Mouse (Mus musculus): ENCODE data around the gene Lta. TPM values are rescaled to one million over a fixed set of nuclear protein-coding genes. Genes with fewer than 3 reads are reported as not detected.
"Not testable (repeated sequence)": the region's sequence is repeated elsewhere in the genome, so short reads cannot be mapped to it uniquely, and the experiment has no call there.

The Lta gene
- polyA plus RNA-seq, 1 experiment from 2014 or later: 0.26 TPM

- H3K9ac ChIP-seq: no peak overlapping the region
- 72% methylated on average over 9 of the region's 9 CpGs for WGBS
- H3K4me2 ChIP-seq: no peak overlapping the region
These were observed 31.8 kb upstream of the Lta start for GRCm38 (mm10) chr17:35236996-35237395.

GRCm38 (mm10) chr17:35236390-35236746 lies 31.2 kb upstream of the Lta start:
- H3K4me2 ChIP-seq: peak overlapping the region; percentile 71
- H3K27me3 ChIP-seq (ENCODE audit: insufficient read depth, low read length): no peaks in the 10 kb centered on the region
- ATAC-seq (ENCODE audit: insufficient read depth) (peak; percentile 53), DNase-seq (peak; percentile 97)
- peaks cover 19% of the 10 kb centered on the region; the same call in 1 of the 2 replicates for H3K4me1 ChIP-seq (ENCODE audit: insufficient read depth)
- H3K4me3 ChIP-seq (ENCODE audit: low read depth, low read length): peak overlapping the region; percentile 65
- H3K9ac ChIP-seq: peak overlapping the region; percentile 86
- TF ChIP-seq CTCF (IDR thresholded peaks at IDR 0.05; ENCODE audit: low read depth): peak; percentile 99
- peak overlapping the region; percentile 97 for H3K27ac ChIP-seq (ENCODE audit: low read depth)
- no peaks in the 10 kb centered on the region for H3K9me3 ChIP-seq (ENCODE audit: low read depth, low read length)
- peaks cover 8% of the 10 kb centered on the region; the same call in 1 of the 2 replicates for H3K36me3 ChIP-seq (ENCODE audit: insufficient read depth)
- under 1% methylated on average over 18 of the region's 18 CpGs for WGBS

More at GRCm38 (mm10) chr17:35236996-35237395, 31.8 kb upstream of the Lta start:
- Histone ChIP-seq H3K4me1 (ENCODE audit: insufficient read depth) (peaks cover 19% of the 10 kb centered on the region; the same call in 1 of the 2 replicates), H3K4me3 (ENCODE audit: low read depth, low read length) (no peak overlapping the region), H3K27me3 (ENCODE audit: insufficient read depth, low read length) (no peaks in the 10 kb centered on the region), H3K36me3 (ENCODE audit: insufficient read depth) (peaks cover 7% of the 10 kb centered on the region; the same call in 1 of the 2 replicates), H3K9me3 (ENCODE audit: low read depth, low read length) (no peaks in the 10 kb centered on the region), H3K27ac (ENCODE audit: low read depth) (no peak overlapping the region)
- DNase-seq (no peak), ATAC-seq (ENCODE audit: insufficient read depth) (no peak)
- TF ChIP-seq CTCF (IDR thresholded peaks at IDR 0.05; ENCODE audit: low read depth): no peak

GRCm38 (mm10) chr17:35235614-35236389 lies 30.7 kb upstream of the Lta start, which contains the start of gene Nfkbil1:
Gene Nfkbil1 (minus strand): TSS chr17:35235792.
- Histone ChIP-seq H3K4me2 (peak within 1 kb of the TSS; percentile 71), H3K27me3 (ENCODE audit: insufficient read depth, low read length) (no peaks in the 10 kb centered on the region), H3K9ac (peak within 1 kb of the TSS; percentile 86), H3K4me1 (ENCODE audit: insufficient read depth) (peaks cover 16% of the 10 kb centered on the region; the same call in 1 of the 2 replicates), H3K27ac (ENCODE audit: low read depth) (peak within 1 kb of the TSS; percentile 97), H3K36me3 (ENCODE audit: insufficient read depth) (peaks cover 13% of the 10 kb centered on the region), H3K9me3 (ENCODE audit: low read depth, low read length) (no peaks in the 10 kb centered on the region), H3K4me3 (ENCODE audit: low read depth, low read length) (peak within 1 kb of the TSS; percentile 65)
- no peak for TF ChIP-seq CTCF (IDR thresholded peaks at IDR 0.05; ENCODE audit: low read depth)
- DNase-seq (peak; percentile 97), ATAC-seq (ENCODE audit: insufficient read depth) (peak; percentile 85)
- WGBS: under 1% methylated on average over 35 of the region's 35 CpGs

GRCm38 (mm10) chr17:35234903-35235302 lies 29.8 kb upstream of the Lta start:
- 4% methylated on average over 31 of the region's 31 CpGs for WGBS
- Histone ChIP-seq H3K4me3 (ENCODE audit: low read depth, low read length) (peak overlapping the region; percentile 65), H3K4me1 (ENCODE audit: insufficient read depth) (peaks cover 13% of the 10 kb centered on the region; the same call in 1 of the 2 replicates), H3K27ac (ENCODE audit: low read depth) (peak overlapping the region; percentile 97), H3K9me3 (ENCODE audit: low read depth, low read length) (no peaks in the 10 kb centered on the region), H3K36me3 (ENCODE audit: insufficient read depth) (peaks cover 20% of the 10 kb centered on the region), H3K4me2 (peak overlapping the region; percentile 71), H3K27me3 (ENCODE audit: insufficient read depth, low read length) (no peaks in the 10 kb centered on the region), H3K9ac (peak overlapping the region; percentile 86)
- peak; percentile 76 for DNase-seq
- peak; percentile 25 for ATAC-seq (ENCODE audit: insufficient read depth)
- TF ChIP-seq CTCF (IDR thresholded peaks at IDR 0.05; ENCODE audit: low read depth): no peak

GRCm38 (mm10) chr17:35234090-35234489 lies 28.9 kb upstream of the Lta start:
- DNase-seq; ATAC-seq (ENCODE audit: insufficient read depth); H3K9ac ChIP-seq; H3K27me3 ChIP-seq (ENCODE audit: insufficient read depth, low read length); H3K9me3 ChIP-seq (ENCODE audit: low read depth, low read length): not testable (repeated sequence)
- Histone ChIP-seq H3K4me2 (peak overlapping the region; percentile 71), H3K4me1 (ENCODE audit: insufficient read depth) (peaks cover 13% of the 10 kb centered on the region; the same call in 1 of the 2 replicates), H3K4me3 (ENCODE audit: low read depth, low read length) (peak overlapping the region; percentile 65), H3K27ac (ENCODE audit: low read depth) (peak overlapping the region; percentile 97), H3K36me3 (ENCODE audit: insufficient read depth) (peaks cover 28% of the 10 kb centered on the region)
- 76% methylated on average over 7 of the region's 7 CpGs for WGBS

- peak; percentile 7; the same call in 1 of the 2 replicates for ATAC-seq (ENCODE audit: insufficient read depth)
- H3K27me3 ChIP-seq (ENCODE audit: insufficient read depth, low read length): no peaks in the 10 kb centered on the region
- no peak for TF ChIP-seq CTCF (IDR thresholded peaks at IDR 0.05; ENCODE audit: low read depth)
- H3K9ac ChIP-seq: peak within 1 kb of the TSS; percentile 86
- peak; percentile 84 for DNase-seq
- peak within 1 kb of the TSS; percentile 97 for H3K27ac ChIP-seq (ENCODE audit: low read depth)
- H3K4me1 ChIP-seq (ENCODE audit: insufficient read depth): peaks cover 13% of the 10 kb centered on the region; the same call in 1 of the 2 replicates
- H3K4me3 ChIP-seq (ENCODE audit: low read depth, low read length): peak within 1 kb of the TSS; percentile 65
- H3K4me2 ChIP-seq: peak within 1 kb of the TSS; percentile 71
- H3K36me3 ChIP-seq (ENCODE audit: insufficient read depth): peaks cover 35% of the 10 kb centered on the region
- H3K9me3 ChIP-seq (ENCODE audit: low read depth, low read length): no peaks in the 10 kb centered on the region
- 38% methylated on average over 18 of the region's 18 CpGs for WGBS
These were observed 28.2 kb upstream of the Lta start, which contains the start of gene Atp6v1g2 for GRCm38 (mm10) chr17:35233114-35233980. Gene Atp6v1g2 (plus strand): TSS chr17:35233660.
